Mouse (Mus musculus) heart, adult 2 months (tissue): ENCODE measurements around the gene Dio3. TPM values are rescaled to one million over a fixed set of nuclear protein-coding genes. Genes with fewer than 3 reads are reported as not detected.

ENCODE experiments used
- DNase-seq, 2 experiments: peaks; one replicate each; pipeline ENCODE4 v3.0.0; 2021
- H3K27ac ChIP-seq: fragments of 200-600 bp; 2 replicates; pipeline ENCODE4 v1.8.1; 2022
- H3K27me3 ChIP-seq: fragments of 200-500 bp; 2 replicates; pipeline ENCODE4 v1.6.1; 2012; ENCODE audit warnings: mild to moderate bottlenecking, low read length, inconsistent platforms, mixed read lengths; ENCODE audit not compliant: control insufficient read depth, insufficient read depth
- H3K36me3 ChIP-seq: fragments of 200-500 bp; 2 replicates; pipeline ENCODE4 v1.6.1; 2012; ENCODE audit warnings: low read length, inconsistent platforms; ENCODE audit not compliant: control insufficient read depth, insufficient read depth
- H3K4me1 ChIP-seq: fragments of 200-500 bp; 2 replicates; pipeline ENCODE4 v1.6.1; 2011; ENCODE audit warnings: low read length; ENCODE audit not compliant: control insufficient read depth, insufficient read depth
- H3K4me3 ChIP-seq: fragments of 200-600 bp; 2 replicates; pipeline ENCODE4 v1.8.1; 2022
- H3K79me2 ChIP-seq: fragments of 200-500 bp; replicated peaks from 2 replicates; pipeline ENCODE4 v1.6.1; 2012; ENCODE audit warnings: mild to moderate bottlenecking, inconsistent platforms, low read length, moderate library complexity, mixed read lengths; ENCODE audit not compliant: control insufficient read depth, insufficient read depth
- H3K9ac ChIP-seq: fragments of 200-500 bp; 2 replicates; pipeline ENCODE4 v1.6.1; 2012; ENCODE audit warnings: low read depth, mild to moderate bottlenecking, control low read depth, inconsistent platforms, low read length, mixed read lengths
- CTCF ChIP-seq: fragments of 200-600 bp; IDR thresholded peaks from 2 replicates; pipeline ENCODE4 v1.8.1; 2022; ENCODE audit warnings: antibody characterized with exemption, mild to moderate bottlenecking, moderate library complexity
- EP300 ChIP-seq: fragments of 200-500 bp; IDR thresholded peaks from 2 replicates; pipeline ENCODE4 v1.6.1; 2011; ENCODE audit warnings: low read depth, low read length, control low read depth; ENCODE audit not compliant: insufficient read depth
- POLR2A ChIP-seq: fragments of 200-500 bp; IDR thresholded peaks from 2 replicates; pipeline ENCODE4 v1.6.1; 2011; ENCODE audit warnings: mild to moderate bottlenecking, low read depth, low read length, control low read depth; ENCODE audit not compliant: insufficient read depth
- WGBS: fragments of 180-500 bp; shearing (Covaris S2); methylation state at CpG from one replicate; pipeline ENCODE4 v1.1.7; 2018; 5-methylcytosine and 5-hydroxymethylcytosine counted together
- intact Hi-C: fragments of 180-260 bp; cut with DNase I; formaldehyde crosslinking; loops from one replicate; pipeline ENCODE4 v1.15.1; 2025
- polyA plus RNA-seq: library from polyadenylated mRNA; depleted of rRNA; stranded (reverse); fragments of >200 nt; gene quantifications from 2 replicates; pipeline ENCODE4 v1.2.3, GENCODE M21; 2012
- total RNA-seq, 2 experiments: library from RNA; stranded (reverse); gene quantifications; 2 replicates each; pipeline ENCODE4 v1.2.3; 2021

Dio3 gene
- total and polyA plus RNA-seq, 3 experiments, result 0.37 TPM; not detected in 2

- no peak overlapping the region for H3K4me3 ChIP-seq
- no peaks in the 10 kb centered on the region for H3K36me3 ChIP-seq
- intact Hi-C loops, result no loop called here
- no peak overlapping the region for H3K27ac ChIP-seq
- no peak for TF ChIP-seq EP300
- TF ChIP-seq POLR2A, result no peak
- TF ChIP-seq CTCF, result no peak
- no peak for DNase-seq
- 74% methylated on average over 3 of the region's 3 CpGs for WGBS
- H3K4me1 ChIP-seq, result no peaks in the 10 kb centered on the region
- H3K27me3 ChIP-seq, result no peaks in the 10 kb centered on the region
- H3K9ac ChIP-seq, result no peak overlapping the region
- H3K79me2 ChIP-seq, result no peaks in the 10 kb centered on the region
These were observed 10.6 kb upstream of the Dio3 start for GRCm38 (mm10) chr12:110268226-110268625.

- no peaks in the 10 kb centered on the region for H3K36me3 ChIP-seq
- 63% methylated on average over 4 of the region's 4 CpGs for WGBS
- TF ChIP-seq CTCF, result no peak
These were observed 9.2 kb upstream of the Dio3 start for GRCm38 (mm10) chr12:110269686-110270085.

GRCm38 (mm10) chr12:110276034-110276433 is 2.8 kb upstream of the Dio3 start:
- no peaks in the 10 kb centered on the region for H3K79me2 ChIP-seq
- no peak for DNase-seq
- no peak overlapping the region for H3K9ac ChIP-seq
- intact Hi-C loops, result no loop called here
- WGBS, result 47% methylated on average over 1 of the region's 1 CpGs
- H3K27me3 ChIP-seq, result peaks cover 14% of the 10 kb centered on the region
- no peaks in the 10 kb centered on the region for H3K4me1 ChIP-seq
- H3K4me3 ChIP-seq, result no peak overlapping the region
- TF ChIP-seq CTCF, result no peak
- TF ChIP-seq POLR2A, result no peak
- no peak for TF ChIP-seq EP300
- no peak overlapping the region for H3K27ac ChIP-seq
- no peaks in the 10 kb centered on the region for H3K36me3 ChIP-seq

More at GRCm38 (mm10) chr12:110269686-110270085, 9.2 kb upstream of the Dio3 start:
- H3K4me1 ChIP-seq, result no peaks in the 10 kb centered on the region
- no peak overlapping the region for H3K9ac ChIP-seq
- no peak overlapping the region for H3K27ac ChIP-seq
- no peaks in the 10 kb centered on the region for H3K27me3 ChIP-seq
- intact Hi-C loops, result no loop called here
- no peak for DNase-seq
- no peaks in the 10 kb centered on the region for H3K79me2 ChIP-seq
- H3K4me3 ChIP-seq, result no peak overlapping the region

- Histone ChIP-seq H3K4me1 (no peaks in the 10 kb centered on the region), H3K36me3 (no peaks in the 10 kb centered on the region), H3K27ac (no peak overlapping the region), H3K79me2 (no peaks in the 10 kb centered on the region), H3K4me3 (no peak overlapping the region), H3K27me3 (peaks cover 14% of the 10 kb centered on the region), H3K9ac (no peak overlapping the region)
- TF ChIP-seq POLR2A (no peak), EP300 (no peak), CTCF (no peak)
- intact Hi-C loops, result no loop called here
- DNase-seq, result no peak
- 5% methylated on average over 33 of the region's 33 CpGs for WGBS
These were observed 1.5 kb upstream of the Dio3 start for GRCm38 (mm10) chr12:110277259-110277964.

- no peaks in the 10 kb centered on the region for H3K79me2 ChIP-seq
- intact Hi-C loops, result no loop called here
- H3K4me1 ChIP-seq, result no peaks in the 10 kb centered on the region
- H3K27ac ChIP-seq, result no peak overlapping the region
- TF ChIP-seq CTCF (peak; percentile 14; the same call in 1 of the 2 replicates), POLR2A (no peak), EP300 (no peak)
- no peak overlapping the region for H3K4me3 ChIP-seq
- H3K36me3 ChIP-seq, result no peaks in the 10 kb centered on the region
- under 1% methylated on average over 52 of the region's 58 CpGs for WGBS
- peak; percentile 11 to 42 for DNase-seq
- no peak overlapping the region for H3K9ac ChIP-seq
- peaks cover 14% of the 10 kb centered on the region for H3K27me3 ChIP-seq
These were observed 932 bp upstream of the Dio3 start for GRCm38 (mm10) chr12:110277965-110278307.

GRCm38 (mm10) chr12:110280373-110280772 is 1.5 kb downstream of the Dio3 start:
- H3K9ac ChIP-seq, result no peak overlapping the region
- H3K27me3 ChIP-seq, result peaks cover 12% of the 10 kb centered on the region
- intact Hi-C loops, result no loop called here
- no peaks in the 10 kb centered on the region for H3K79me2 ChIP-seq
- TF ChIP-seq CTCF (no peak), EP300 (no peak), POLR2A (no peak)
- H3K27ac ChIP-seq, result no peak overlapping the region
- no peak for DNase-seq
- H3K4me1 ChIP-seq, result no peaks in the 10 kb centered on the region
- WGBS, result under 1% methylated on average over 22 of the region's 22 CpGs
- no peak overlapping the region for H3K4me3 ChIP-seq
- no peaks in the 10 kb centered on the region for H3K36me3 ChIP-seq
